Mouse (Mus musculus) 416B (cell line): ENCODE data around the gene Zap70.

Source experiments
- DNase-seq: peaks from one replicate; pipeline ENCODE4 v3.0.0; 2011; ENCODE audit warnings: low read depth

The Zap70 gene

DNA sequence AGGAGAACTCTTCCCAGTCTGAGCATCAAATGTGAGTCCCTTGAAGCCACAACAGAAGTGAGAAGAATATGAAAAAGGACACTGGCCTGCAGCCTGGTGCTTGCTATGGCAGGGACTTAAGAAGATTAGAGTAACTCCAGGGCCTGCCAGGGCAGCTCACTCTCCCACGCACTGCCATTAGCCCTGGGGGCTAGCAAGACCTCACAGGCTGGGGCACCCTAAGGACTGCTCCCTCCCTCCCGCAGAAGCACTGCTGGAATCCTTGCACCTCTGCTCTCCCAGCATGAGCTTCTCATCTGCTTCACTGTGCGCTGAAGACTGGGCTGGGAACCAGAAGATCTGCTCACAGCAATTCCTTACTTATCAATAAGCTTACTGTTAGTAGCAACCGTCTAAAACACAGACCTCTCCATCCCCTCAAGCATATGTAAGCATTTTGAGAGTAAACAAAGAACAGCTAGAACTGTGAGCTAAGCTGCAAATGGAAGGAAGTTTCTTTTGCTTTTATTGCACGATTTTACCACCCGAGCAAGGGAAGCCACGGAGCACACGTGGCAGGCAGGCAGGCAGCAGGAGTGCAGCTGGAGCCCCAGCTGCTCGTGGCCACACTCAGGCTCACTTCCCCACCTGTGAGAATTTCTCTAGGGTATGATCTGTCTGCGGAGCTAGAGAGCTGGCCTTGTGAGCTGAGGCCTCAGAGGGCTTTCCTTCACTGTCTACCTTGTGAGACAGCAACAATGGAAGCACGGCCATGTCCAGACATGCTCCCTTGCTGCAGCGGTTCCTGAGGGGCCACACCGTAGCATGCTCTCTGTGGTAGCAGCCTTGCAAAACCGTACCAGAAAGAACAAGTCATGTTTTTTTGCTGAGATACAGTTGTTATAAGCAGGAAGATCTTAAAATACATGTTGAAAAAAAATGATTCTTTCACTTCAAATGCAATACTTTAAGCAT is 69.6 kb downstream of the Zap70 start:
- no peak for DNase-seq
